Mouse (Mus musculus) embryo, embryonic 10 days (tissue): ENCODE measurements around the gene Ssh2.

Experiments
- DNase-seq: peaks from one replicate; pipeline ENCODE4 v3.0.0-alpha.2; 2015; ENCODE audit warnings: low spot score

Ssh2 gene

DNA sequence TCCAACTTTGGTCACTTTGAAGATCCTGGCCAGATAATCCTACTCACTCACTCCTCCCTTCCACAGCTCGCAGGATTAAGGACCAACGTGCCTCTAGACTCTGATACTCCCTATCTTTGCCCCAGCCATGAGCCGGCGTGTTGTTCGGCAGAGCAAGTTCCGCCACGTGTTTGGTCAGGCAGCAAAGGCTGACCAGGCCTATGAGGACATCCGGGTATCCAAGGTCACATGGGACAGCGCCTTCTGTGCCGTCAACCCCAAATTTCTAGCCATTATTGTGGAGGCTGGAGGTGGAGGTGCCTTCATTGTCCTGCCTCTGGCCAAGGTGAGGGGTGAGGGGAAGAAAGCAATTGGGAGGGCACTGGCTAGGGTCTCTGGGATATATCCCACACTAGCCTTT is 247.7 kb downstream of the Ssh2 start:
- no peak for DNase-seq

DNA sequence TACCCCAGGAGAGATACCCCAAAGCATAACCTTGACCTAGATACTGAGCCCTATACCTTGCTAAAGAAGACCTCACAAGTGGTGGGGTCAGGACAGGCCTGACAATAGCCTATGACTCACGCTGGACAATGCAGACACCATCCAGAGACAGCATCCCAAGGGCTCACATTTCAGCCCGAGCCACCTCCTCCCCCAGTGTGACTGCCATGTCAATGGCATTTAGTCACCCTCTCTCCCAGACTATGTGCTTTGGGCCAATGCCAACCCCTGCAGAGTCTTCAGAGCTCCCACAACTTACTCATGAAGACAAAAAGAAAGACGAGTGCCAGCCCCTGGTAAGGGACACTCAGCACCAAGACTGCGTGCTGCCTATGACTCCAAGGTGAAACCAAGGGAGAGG is 248.6 kb downstream of the Ssh2 start:
- no peak for DNase-seq

DNA sequence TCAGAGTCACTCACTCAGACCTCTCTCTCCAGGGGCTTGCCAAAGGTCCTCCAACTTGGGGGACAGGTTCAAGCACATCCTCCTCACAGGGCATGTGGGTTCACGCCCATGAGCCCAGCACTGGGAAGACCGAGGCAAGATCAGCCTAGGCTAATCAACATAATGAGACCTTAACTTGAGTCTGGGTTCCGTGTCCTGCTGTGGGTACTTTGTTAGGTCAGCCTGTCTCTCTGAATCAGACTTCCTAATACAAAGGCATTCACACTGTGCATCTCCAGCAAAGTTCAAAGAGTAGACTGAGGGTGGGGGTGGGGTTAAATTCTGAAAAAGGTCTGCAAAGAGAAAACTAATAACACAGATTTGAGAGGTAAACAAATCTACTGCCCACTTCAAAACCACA is 249.0 kb downstream of the Ssh2 start:
- DNase-seq: no peak

DNA sequence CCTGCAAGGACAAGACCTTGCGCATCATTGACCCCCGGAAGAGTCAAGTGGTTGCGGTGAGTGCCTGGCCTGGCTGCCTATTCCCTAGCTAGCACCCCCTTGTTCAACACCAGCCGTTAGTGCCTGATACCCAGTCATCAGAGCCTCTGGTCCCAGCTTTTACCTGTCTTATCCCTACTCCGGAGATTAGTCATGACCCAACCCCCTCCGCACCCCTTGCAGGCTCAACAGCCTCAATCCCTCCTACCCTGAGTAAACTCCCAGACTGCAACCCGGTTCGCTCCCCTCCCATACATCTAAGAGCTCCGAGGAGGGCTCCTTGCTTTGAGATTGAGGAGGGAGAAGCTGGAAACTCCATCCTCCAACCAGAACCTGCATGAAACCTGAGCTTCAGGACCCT is 250.5 kb downstream of the Ssh2 start:
- no peak for DNase-seq

DNA sequence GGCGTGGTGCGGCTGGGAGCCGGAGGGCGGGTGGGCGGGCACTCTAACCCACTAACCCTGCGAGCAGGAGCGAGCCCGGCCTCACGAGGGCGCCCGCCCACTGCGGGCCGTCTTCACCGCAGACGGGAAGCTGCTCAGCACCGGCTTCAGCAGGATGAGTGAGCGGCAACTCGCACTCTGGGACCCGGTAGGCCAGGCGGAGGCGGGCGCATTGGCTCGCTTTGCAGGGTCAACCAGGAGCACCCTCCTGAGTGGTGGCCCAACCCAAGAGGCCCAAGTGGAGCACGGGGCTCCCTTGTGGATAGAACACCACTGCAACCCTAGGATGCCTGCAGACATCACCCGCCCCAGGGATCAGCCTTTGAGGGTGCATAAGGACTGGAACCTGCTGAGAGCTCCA is 251.1 kb downstream of the Ssh2 start:
- peak; percentile 62 for DNase-seq

DNA sequence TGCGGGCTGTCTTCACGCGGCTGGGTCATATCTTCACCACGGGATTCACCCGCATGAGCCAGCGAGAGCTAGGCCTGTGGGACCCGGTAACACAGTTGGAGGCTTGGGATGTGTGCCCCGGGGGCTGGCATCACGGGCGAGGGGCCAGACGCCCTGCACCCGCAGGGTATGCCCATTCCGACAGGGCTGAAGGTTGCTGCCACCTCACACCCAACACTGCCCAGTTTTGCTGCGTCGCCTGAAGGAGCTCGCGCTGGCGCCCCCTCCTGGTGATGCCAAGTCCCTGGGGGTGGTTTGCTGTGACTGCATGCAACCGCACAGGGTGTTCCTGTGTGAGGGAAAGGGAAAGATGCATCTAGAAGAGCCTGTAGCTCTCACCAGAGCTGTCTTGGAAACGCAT is 251.7 kb downstream of the Ssh2 start:
- peak; percentile 74 for DNase-seq

DNA sequence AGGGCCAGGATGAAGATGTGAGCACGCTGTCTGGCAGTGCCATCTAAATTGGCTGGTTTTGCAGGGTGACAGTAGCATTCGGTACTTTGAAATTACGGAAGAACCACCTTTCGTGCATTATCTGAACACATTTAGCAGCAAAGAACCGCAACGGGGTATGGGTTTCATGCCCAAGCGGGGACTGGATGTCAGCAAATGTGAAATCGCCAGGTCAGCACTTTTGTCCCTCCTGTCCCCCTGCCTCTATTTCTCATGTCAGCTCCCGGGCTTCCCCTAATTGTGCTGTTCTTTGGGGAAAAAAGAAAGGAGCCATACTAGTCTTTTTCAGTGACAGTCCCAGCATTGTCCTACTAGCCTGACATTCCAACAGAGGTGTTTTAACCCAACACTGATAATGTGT is 252.3 kb downstream of the Ssh2 start:
- no peak for DNase-seq

DNA sequence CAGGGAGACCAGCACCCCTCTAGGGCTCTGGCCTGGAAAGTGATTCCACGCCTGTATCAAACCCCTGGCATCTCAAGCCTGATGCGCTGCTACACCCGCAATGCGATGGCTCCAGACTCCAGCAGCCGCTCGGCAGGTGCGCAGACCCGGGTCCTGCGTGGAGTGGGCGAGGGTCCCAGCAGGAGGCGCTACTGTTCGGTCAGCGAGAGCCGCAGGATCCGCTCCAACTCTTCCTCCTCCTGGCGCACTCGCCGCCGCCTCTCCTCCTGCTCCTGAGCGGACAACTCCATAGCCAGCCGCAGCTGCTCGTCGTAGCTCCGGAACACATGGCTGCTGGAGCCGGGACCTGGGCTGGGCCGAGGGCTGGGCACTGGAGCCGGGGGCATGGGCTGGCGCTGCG is 255.3 kb downstream of the Ssh2 start:
- no peak for DNase-seq

DNA sequence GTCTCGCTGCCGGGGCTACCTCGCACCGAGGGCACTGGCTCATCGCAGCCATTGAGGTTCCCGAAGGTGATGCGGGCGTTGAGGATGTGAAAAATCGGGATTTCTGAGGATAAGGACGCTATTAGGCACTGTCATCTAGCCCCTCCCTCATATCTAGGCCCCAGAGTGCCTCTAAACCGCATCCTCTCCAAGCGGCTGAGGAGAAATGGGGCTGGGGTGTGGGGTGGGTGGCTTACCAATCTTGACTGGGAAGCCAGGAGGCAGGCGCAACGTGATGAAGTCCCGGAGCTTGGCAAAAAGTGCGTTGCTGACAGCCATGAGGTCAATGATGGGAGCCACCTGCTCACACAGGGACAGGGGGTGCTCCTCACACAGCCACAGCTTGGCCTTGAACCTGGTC is 256.7 kb downstream of the Ssh2 start:
- DNase-seq: no peak

DNA sequence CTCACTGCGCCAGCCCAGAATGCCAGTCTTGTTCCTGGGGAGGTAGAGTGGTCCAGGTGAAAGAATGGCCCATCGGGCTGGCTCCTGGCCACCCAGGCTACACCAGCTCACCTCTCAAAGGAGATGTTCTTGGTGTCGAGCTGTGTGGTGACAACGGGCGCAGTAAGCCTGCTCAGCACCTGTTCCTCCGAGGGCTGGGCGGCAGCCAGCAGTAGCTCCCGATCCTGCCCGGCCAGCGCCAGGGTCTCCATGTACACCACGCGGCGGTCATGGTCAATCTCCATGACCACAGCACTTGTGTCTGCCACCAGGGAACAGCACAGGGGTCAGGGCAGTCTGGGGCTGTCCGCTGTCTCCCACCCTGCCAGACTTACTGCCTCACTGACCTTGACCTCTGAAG is 260.1 kb downstream of the Ssh2 start:
- DNase-seq: no peak

DNA sequence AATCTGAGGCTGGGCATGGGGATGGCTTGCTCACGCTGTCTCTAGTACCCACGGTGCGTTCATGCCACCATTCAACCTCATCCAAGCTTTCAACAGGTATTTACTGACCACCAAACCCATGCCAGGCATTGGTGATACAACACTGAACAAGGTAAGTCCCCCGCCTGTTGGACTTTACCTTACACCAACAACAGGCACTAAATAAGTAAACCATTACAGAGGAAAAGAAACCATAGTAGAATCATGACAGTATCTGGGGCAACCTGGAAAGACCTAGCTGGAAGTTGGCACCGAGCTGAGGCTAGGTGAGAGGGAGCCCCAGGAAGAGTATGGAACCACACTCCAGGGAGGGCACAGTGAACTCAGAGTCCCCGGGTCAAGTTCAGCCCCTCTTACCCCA is 260.8 kb downstream of the Ssh2 start:
- DNase-seq: no peak

DNA sequence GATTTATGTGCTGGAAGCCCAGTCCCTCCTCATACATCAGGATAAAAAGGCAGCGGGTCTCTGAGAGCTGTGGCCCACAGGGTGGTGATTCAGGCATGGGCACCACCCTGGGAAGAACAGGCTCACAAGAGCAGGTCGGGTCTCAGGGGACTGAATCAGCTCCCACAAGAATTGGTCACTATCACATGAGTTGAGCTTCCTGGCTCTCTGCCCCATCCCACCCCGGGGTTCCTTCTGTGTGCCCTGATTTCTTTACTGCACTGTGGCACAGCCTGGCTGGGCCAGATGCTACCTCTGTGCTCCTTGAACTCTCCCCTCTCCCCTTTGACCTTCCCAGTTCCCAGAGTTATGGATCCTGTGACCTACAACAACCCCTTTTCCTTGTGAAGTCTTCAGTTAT is 267.0 kb downstream of the Ssh2 start:
- no peak for DNase-seq

DNA sequence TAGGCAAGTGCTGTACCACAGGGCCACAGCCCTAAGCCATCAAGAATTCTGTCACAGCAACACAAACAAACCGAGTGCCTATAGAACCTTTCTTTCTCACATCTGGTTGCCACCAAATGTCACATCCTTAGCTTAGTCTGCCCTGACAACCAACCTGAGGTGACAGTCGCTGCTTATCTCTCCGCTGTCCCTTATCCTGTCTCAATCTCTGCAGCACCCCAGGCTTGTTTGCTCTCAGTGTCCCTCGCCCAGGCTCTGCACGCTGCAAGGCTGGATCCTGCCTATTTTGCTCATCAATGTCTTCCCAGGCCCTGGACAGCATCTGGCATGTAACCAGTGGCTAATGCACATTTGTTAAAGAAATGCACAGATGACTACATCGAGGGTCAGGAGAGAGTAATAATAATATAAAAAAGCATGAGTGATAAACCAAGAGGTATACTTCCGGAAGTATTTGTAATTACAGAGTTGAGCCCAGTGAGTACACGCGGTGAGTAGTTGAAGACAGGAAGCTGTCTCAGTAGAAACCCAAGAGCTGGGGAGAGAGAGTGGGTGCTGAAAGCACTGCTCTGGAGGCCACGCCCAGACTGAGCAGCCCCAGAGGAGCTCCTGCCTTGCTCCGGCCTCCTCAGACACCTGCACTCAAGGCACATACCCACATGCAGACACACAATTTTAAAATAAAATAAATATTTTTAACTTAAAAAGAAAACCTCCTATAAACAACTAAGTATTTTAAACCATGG is 267.6 kb downstream of the Ssh2 start:
- DNase-seq: no peak

DNA sequence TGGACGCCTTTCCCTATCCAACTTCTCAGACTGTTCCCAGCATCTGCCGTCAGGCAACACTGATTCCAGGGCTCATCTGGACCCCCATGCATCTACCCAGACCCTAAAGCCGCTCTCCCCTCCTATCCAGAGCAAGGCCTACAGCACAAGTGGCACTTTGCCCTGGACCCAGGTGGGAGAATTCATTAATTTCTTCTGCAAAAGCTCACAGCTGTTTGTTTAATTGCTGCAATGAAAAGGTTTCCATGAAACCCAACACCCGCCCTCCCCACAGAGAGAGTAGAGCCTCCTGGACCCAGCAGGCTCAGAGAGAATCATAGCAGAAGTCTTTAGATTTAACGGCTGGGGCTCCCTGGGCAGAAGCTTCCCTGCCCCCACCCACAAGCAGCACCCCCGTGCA is 269.1 kb downstream of the Ssh2 start:
- no peak for DNase-seq

DNA sequence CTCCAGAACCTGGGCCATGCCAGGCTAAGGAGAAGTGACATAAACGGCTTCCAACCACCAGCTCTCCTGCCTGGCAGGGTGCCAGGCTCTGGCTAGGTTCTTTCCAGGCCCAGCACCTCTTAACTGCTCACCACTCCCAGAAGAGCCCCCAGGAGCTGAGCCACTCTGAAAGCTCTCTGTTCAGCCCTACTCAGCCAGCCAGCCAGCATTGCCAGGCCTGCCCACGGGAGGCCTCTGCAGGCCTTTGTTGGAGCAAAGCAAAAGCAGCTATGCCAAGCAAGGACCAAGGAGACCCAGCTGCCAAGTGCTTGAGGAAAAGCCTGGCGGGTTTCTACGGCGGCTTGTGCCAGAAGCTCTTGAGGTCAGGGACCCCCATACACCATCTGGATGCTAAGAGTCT is 270.7 kb downstream of the Ssh2 start:
- DNase-seq: no peak

DNA sequence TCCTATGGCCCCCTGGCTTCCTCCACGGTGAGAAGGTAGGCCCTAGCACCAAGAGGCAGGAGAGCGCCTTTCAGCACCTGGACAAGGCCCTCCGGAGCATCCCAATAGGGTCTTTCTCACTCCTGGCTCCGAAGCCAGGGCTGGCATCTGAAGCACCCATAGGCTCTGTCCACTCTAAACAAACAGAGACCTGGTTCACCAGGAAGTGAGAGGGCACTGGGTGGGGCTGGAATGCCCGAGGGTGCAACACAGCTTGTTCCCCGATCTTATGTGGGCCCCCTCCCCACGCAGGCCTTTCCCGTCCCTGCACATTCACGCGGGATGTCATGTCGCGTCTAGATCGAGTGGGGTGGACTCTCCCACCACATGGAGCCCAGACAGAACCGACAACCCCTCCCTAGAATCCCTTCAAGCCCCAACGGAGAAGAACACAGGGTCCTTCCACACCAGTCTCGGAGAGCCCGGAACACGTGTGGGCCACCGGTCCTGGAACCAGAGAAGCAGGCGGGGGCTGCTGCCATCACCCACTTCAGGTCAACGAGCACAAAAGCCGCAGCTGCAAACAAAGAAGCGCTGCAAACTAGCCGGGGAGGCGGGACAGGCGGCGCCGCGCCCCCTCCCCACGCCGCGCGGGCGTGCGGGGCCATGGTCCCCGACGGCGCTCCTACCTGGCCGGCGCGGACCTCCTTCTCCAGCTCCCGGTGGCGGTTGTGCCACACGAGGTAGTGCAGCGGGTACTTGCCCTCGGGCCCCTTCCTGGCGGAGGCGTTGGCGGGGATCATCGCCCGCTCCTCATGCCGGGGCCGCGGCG is 272.9 kb downstream of the Ssh2 start:
- DNase-seq: peak; percentile 51

DNA sequence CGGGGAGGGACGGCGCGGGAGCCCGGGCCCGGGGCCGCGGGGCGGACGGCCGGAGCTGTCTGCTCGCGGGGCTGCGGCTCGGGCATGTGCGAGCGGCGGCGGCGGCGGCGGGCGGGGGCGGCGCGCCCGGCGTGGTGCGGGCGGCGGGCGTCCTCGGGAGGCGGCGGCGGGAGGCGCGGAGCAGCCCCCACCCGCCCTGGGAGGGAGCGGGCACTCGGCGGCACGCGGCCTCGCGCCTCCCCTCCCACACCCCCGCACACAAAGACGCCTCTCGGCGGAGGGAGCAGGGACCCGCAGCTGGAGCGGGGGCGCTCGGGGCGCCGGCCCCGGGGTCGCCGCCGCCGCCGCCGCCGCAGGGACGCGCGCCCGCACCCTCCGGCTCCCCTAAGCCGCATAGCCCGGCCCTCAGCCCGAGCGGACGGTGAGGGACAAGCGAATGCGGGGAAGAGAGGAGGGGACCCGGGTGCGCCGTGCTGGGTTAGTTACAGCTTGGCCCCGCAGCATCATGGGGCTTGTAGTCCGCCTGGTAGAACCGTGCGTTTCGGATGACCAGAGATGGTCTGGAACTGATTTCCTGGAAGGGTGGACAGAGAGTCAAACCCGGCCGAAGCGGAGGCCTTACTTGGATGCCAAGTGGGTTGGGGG is 273.6 kb downstream of the Ssh2 start, which contains the start of gene Ankrd13b:
Gene Ankrd13b, minus strand, starts transcription at position 88 of the 645 bp plus-strand sequence.
- peak; percentile 94 for DNase-seq

DNA sequence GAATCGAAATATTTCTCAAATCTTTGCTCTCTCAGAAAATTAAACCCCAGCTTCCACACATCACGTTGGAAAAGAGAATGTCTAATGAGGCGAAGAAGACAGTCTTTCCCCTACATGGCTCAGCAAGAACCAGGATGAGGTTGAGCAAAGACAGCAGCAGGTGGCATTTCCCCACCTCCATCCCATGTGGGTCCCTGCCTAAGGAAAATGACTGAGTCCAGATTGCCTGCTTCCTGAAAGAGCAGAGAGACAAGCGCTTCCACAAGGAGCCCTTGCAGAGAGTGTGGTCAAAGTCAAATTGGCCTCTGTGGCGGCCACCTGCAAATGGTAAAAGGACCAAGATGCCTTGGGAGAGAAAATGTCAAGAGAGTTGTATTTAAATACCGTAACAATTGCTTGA is 274.4 kb downstream of the Ssh2 start:
- DNase-seq: no peak

DNA sequence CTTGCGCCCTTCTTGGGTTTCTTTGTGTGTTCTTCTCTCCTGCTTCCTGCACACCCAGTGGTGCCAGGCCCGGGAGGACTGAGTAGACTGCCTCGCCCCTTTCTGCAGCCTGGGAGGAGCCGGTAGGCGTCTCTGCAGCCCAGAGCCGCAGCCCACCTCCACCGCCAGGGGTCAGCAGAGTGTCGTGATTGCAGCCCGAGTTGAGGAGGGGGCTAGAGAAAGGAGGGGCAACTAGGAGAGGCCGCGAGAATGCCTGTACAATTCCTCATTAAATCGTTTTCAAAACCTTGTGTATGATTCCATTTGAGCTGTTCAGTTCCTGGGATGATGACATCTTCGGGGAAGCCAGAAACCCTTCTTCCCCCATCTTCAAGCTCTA is 275.0 kb downstream of the Ssh2 start:
- DNase-seq: peak; percentile 99

DNA sequence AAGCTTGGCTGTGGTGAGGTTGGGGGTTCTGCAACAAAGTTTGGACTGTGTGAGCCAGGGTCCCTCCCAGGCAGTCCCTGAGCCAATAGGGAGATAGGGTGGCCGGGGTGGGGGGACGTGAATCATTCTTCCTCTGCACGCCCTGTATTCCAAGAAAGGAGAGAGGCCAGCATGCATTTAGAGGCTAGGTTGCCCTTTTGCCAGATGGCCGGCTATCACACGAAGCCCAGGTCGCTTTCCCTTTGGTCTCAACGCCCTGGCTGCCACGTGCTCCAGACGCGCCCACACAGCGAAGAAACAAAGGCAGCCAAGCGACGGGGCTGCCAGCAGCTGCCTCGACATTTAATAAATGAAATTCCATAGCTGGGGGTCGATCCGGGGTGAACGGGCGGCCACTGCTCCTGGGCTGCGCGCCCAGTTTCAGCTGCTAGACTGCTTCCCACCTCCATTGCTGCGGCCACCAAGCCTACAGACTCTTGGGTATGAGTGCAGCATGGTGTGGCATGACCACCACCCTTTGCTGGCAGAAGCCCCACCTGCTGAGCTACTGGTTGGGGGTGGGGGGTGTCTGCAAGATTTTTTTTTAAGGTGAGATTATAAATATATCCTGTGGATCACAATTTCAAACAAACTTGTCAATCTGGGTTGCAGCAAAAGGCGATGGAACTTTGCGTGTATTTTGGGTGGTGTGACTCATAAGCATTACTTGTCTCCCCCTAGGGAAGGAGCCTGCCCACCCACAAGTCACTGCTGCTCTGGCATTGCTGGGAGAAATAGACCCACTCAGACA is 275.6 kb downstream of the Ssh2 start:
- peak; percentile 86 for DNase-seq

DNA sequence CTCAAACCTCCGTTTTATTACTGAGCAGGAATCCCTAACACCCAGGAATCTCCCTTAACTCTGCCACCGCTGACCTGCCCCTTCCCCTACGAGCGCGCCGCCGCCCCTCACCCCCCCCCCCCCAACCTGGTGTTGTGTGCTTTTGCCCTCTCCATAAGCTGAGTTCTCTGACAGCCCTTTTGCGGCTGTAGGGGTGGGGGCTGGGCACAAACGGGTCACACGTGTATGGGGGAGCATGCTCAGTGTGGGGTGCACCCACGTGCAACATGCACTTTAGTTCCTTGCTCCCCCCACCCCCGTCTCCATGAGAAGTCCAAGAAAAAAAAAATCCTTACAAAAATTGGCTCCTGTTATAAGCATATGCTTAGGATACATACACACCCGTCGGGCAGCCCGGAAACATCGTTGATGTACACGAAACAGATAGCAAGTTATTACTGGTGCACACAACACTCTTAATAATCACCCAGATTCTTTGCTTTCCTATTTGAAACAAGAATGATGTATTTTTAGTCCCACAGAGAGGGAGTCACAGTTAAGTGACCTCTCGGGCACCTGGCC is 276.3 kb downstream of the Ssh2 start:
- no peak for DNase-seq

DNA sequence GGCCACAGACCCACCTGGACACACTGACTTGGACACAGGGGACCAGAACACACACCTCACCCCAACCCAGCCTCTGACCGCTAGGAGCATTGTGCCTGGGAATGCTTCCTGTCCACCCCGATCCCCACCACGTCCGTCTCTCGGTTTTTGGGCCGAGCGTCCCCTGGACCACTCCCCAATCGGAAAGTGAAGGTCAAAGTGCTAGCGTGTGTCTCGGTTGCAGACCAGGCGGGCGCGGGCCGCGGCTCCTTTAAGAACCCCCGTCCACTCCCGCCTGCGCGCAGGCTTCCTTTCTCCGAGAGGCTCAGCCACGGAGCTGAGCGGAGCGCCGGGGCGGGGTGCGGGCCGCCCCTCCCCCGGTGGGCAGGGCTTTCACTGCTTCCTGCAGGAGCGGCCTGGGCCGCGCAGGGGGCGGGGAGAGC is 276.8 kb downstream of the Ssh2 start:
- peak; percentile 89 for DNase-seq
